Mouse (Mus musculus) lung, adult 18-20 months (tissue): ENCODE results near the gene Them4.
"Not testable (repeated sequence)": the region's sequence is repeated elsewhere in the genome, so short reads cannot be mapped to it uniquely, and the experiment has no call there.

Source experiments
- DNase-seq, 2 experiments: peaks; one replicate each; pipeline ENCODE4 v3.0.0; 2022; ENCODE audit warnings: mixed read lengths in 2 of 2

The Them4 gene

GRCm38 (mm10) chr3:94309633-94310363 lies at the start of gene Them4:
Gene Them4, plus strand, starts transcription at chr3:94310089.
- peak; percentile 97 to 98 for DNase-seq

GRCm38 (mm10) chr3:94260598-94260997 lies 49.3 kb upstream of the Them4 start:
- no peak for DNase-seq

- not testable (repeated sequence) for DNase-seq
Observed at GRCm38 (mm10) chr3:94263736-94264135, 46.2 kb upstream of the Them4 start, which contains the start of gene Gm4778. Gene Gm4778, plus strand, starts transcription at chr3:94264036.

GRCm38 (mm10) chr3:94275991-94276390 lies 33.9 kb upstream of the Them4 start:
- no peak for DNase-seq

GRCm38 (mm10) chr3:94305457-94305856 lies 4.4 kb upstream of the Them4 start:
- DNase-seq: no peak

GRCm38 (mm10) chr3:94306975-94307374 lies 2.9 kb upstream of the Them4 start:
- DNase-seq: no peak

GRCm38 (mm10) chr3:94310491-94310890 lies 602 bp downstream of the Them4 start:
- DNase-seq: no peak

- DNase-seq: no peak
Observed at GRCm38 (mm10) chr3:94310911-94311310, 1.0 kb downstream of the Them4 start.

GRCm38 (mm10) chr3:94311376-94311775 lies 1.5 kb downstream of the Them4 start:
- no peak for DNase-seq

GRCm38 (mm10) chr3:94328681-94329080 lies 18.8 kb downstream of the Them4 start:
- peak in 1 of 2 experiments; percentile 35 for DNase-seq

GRCm38 (mm10) chr3:94334442-94334841 lies 24.6 kb downstream of the Them4 start:
- DNase-seq: no peak

GRCm38 (mm10) chr3:94338522-94338921 lies 28.6 kb downstream of the Them4 start:
- DNase-seq: peak in 1 of 2 experiments; percentile 13

- peak; percentile 22 to 53 for DNase-seq
Observed at GRCm38 (mm10) chr3:94341959-94342422, 32.1 kb downstream of the Them4 start, which contains the start of gene Them5. Gene Them5, plus strand, starts transcription at chr3:94342099.

GRCm38 (mm10) chr3:94342552-94342951 lies 32.7 kb downstream of the Them4 start:
- DNase-seq: no peak

GRCm38 (mm10) chr3:94344182-94344581 lies 34.3 kb downstream of the Them4 start:
- no peak for DNase-seq

- no peak for DNase-seq
Observed at GRCm38 (mm10) chr3:94344897-94345296, 35.0 kb downstream of the Them4 start.

GRCm38 (mm10) chr3:94348146-94348545 lies 38.3 kb downstream of the Them4 start:
- DNase-seq: no peak

- no peak for DNase-seq
Observed at GRCm38 (mm10) chr3:94360812-94361211, 50.9 kb downstream of the Them4 start.

GRCm38 (mm10) chr3:94362138-94362537 lies 52.2 kb downstream of the Them4 start, which contains the start of gene C2cd4d:
Gene C2cd4d, plus strand, starts transcription at chr3:94362438.
- DNase-seq: no peak

- DNase-seq: peak in 1 of 2 experiments; percentile 44
Observed at GRCm38 (mm10) chr3:94363291-94364153, 53.6 kb downstream of the Them4 start.

- DNase-seq: no peak
Observed at GRCm38 (mm10) chr3:94364154-94364526, 54.3 kb downstream of the Them4 start.

GRCm38 (mm10) chr3:94366761-94367160 lies 56.9 kb downstream of the Them4 start:
- peak; percentile 73 to 81 for DNase-seq

- no peak for DNase-seq
Observed at GRCm38 (mm10) chr3:94367511-94367910, 57.6 kb downstream of the Them4 start.
